ENCODE assay signal across 9 mouse cellular contexts in genomic region chr9:20804266-20805158, GRCm38 (mm10). TPM values are rescaled to one million over a fixed set of nuclear protein-coding genes. Genes with fewer than 3 reads are reported as not detected.
DNase-seq lines count a peak whose midpoint lies in the region; ATAC-seq and TF ChIP-seq lines count a peak whose summit lies in the region.
"Had no signal": no experiment of that assay in that cellular context is flagged by ENCODE, and none has a peak within 500 bp of the region (broad histone marks: within the 10 kb centered on the region; RNA-seq: fewer than 3 reads in every experiment).

No protein-coding gene starts in this region.

- no peak for TF ChIP-seq POLR2A in embryonic fibroblast, embryonic 13.5 days (IDR thresholded peaks at IDR 0.05; ENCODE audit: low read depth, low read length)
- TF ChIP-seq POLR2A in lung, adult 2 months (IDR thresholded peaks at IDR 0.05; ENCODE audit: borderline replicate concordance, extremely low read depth, low read depth, low read length) = no peak
- TF ChIP-seq POLR2A in spleen, adult 2 months (IDR thresholded peaks at IDR 0.05; ENCODE audit: low read depth, low read length) = no peak

- no peak overlapping the region for H3K27ac ChIP-seq in embryonic fibroblast, embryonic 13.5 days (ENCODE audit: insufficient read depth, low read length)
- H3K27ac ChIP-seq in spleen, adult 2 months (ENCODE audit: insufficient read depth, low read length) = no peak overlapping the region
- H3K27ac ChIP-seq: limb, embryonic 13.5 days had no signal

- peak; percentile 26 to 33 for DNase-seq in cerebellum, adult 18-20 months
- peak; percentile 68 for DNase-seq in 3T3-L1 (ENCODE audit: low read depth, low spot score)
- DNase-seq in adrenal gland, postnatal 14 days = peak; percentile 90
- peak; percentile 76 for DNase-seq in kidney, postnatal 10 days
- peak; percentile 66 for DNase-seq in lung, adult 2 months
- peak; percentile 11 to 34 for DNase-seq in spleen, adult 2 months (ENCODE audit: low read depth in 1 of 2, low spot score in 2 of 2)

- no peaks in the 10 kb centered on the region for H3K27me3 ChIP-seq in spleen, adult 2 months (ENCODE audit: control insufficient read depth, insufficient read depth, low read length)
- H3K27me3 ChIP-seq: limb, embryonic 13.5 days had no signal

- no peak for ATAC-seq in cerebellum, adult (ENCODE audit: insufficient number of reproducible peaks, low FRiP score, low TSS enrichment)

- H3K4me3 ChIP-seq in embryonic fibroblast, embryonic 13.5 days (ENCODE audit: insufficient read depth, low read length) = no peak overlapping the region
- H3K4me3 ChIP-seq in lung, adult 2 months (replicated peaks; ENCODE audit: extremely low read depth, low read depth, low read length) = no peak overlapping the region
- H3K4me3 ChIP-seq in spleen, adult 2 months (ENCODE audit: extremely low read depth, insufficient read depth, insufficient read length) = no peak overlapping the region
- H3K4me3 ChIP-seq: limb, embryonic 13.5 days had no signal

- no peaks in the 10 kb centered on the region for H3K4me1 ChIP-seq in embryonic fibroblast, embryonic 13.5 days (ENCODE audit: control insufficient read depth, insufficient read depth, low read length)
- no peaks in the 10 kb centered on the region for H3K4me1 ChIP-seq in lung, adult 2 months (ENCODE audit: control insufficient read depth, insufficient read depth, low read length)
- no peaks in the 10 kb centered on the region for H3K4me1 ChIP-seq in spleen, adult 2 months (ENCODE audit: control insufficient read depth, insufficient read depth, insufficient read length)
- H3K4me1 ChIP-seq: limb, embryonic 13.5 days had no signal

- H3K36me3 ChIP-seq in spleen, adult 2 months (ENCODE audit: control insufficient read depth, insufficient read depth, low read length) = no peaks in the 10 kb centered on the region
- H3K36me3 ChIP-seq: limb, embryonic 13.5 days had no signal

- 56% methylated on average over 13 of the region's 13 CpGs for WGBS in lung, adult 2 months
- 65% methylated on average over 13 of the region's 13 CpGs for WGBS in spleen, adult 2 months

- TF ChIP-seq CTCF in embryonic fibroblast, embryonic 13.5 days (IDR thresholded peaks at IDR 0.05; ENCODE audit: borderline replicate concordance, insufficient read depth, low read length) = peak; percentile 71; the same call in 1 of the 2 replicates
- TF ChIP-seq CTCF in lung, adult 2 months (IDR thresholded peaks at IDR 0.05; ENCODE audit: insufficient read depth, low read length) = peak; percentile 90
- TF ChIP-seq CTCF in spleen, adult 2 months (IDR thresholded peaks at IDR 0.05; ENCODE audit: extremely low read depth, insufficient read depth, insufficient read length, insufficient replicate concordance) = peak; percentile 76; the same call in 1 of the 2 replicates

RNA-seq across cellular contexts. Expression of gene Col5a3, which starts 10.4 kb away (rescaled TPM):
- 114 and 117 TPM in 2 replicates for total RNA-seq in adrenal gland, postnatal 14 days (2021)
- 68.7 and 71.7 TPM in 2 replicates for polyA plus RNA-seq in embryonic fibroblast, embryonic 13.5 days (2011; ENCODE audit: insufficient read length, low read depth, missing spikeins)
- 4.0 and 4.6 TPM in 2 replicates for polyA plus RNA-seq in lung, adult 2 months (2012; rRNA removed)
- 1.4 TPM in 2 replicates for polyA plus RNA-seq in spleen, adult 2 months (2012; rRNA removed)

RNA-seq across cellular contexts. Expression of gene Rdh8, which starts 13.8 kb away (rescaled TPM):
- not detected in 2 replicates for total RNA-seq in adrenal gland, postnatal 14 days (2021)
- polyA plus RNA-seq in embryonic fibroblast, embryonic 13.5 days (2011; ENCODE audit: insufficient read length, low read depth, missing spikeins) = not detected in 2 replicates
- not detected in 2 replicates for polyA plus RNA-seq in lung, adult 2 months (2012; rRNA removed)
- not detected in 2 replicates for polyA plus RNA-seq in spleen, adult 2 months (2012; rRNA removed)
- polyA plus RNA-seq: limb, embryonic 13.5 days had no signal

RNA-seq across cellular contexts. Expression of gene Olfm2, which starts 58.4 kb away (rescaled TPM):
- 1.6 and 2.4 TPM in 2 replicates for total RNA-seq in adrenal gland, postnatal 14 days (2021)
- 3.6 and 6.5 TPM in 2 replicates for polyA plus RNA-seq in embryonic fibroblast, embryonic 13.5 days (2011; ENCODE audit: insufficient read length, low read depth, missing spikeins)
- 14.2 and 15.2 TPM in 2 replicates for polyA plus RNA-seq in lung, adult 2 months (2012; rRNA removed)
- 0.50 and 0.53 TPM in 2 replicates for polyA plus RNA-seq in spleen, adult 2 months (2012; rRNA removed)

Comparison
In these comparisons a context has a peak if more than half of its experiments do, and no peak if none do; other contexts are left out.
1. DNase-seq: peak in every context shown above with its lines; median percentile 90 in adrenal gland, postnatal 14 days; 76 in kidney, postnatal 10 days; 68 in 3T3-L1; 66 in lung, adult 2 months; 30 in cerebellum, adult 18-20 months; 22 in spleen, adult 2 months.
2. RNA of gene Col5a3, which starts 10.4 kb away (polyA plus RNA-seq): 68.7 to 71.7 TPM in embryonic fibroblast, embryonic 13.5 days; 4.0 to 4.6 TPM in lung, adult 2 months and 1.4 TPM in spleen, adult 2 months; every median in the first group is over 10 times any median in the second.
3. Peak in every context shown above with its lines, with median percentiles within 50 percentile points of each other: CTCF ChIP-seq.